Mouse (Mus musculus) hindbrain, embryonic 16.5 days (tissue): ENCODE data around the gene Smurf1. TPM values are rescaled to one million over a fixed set of nuclear protein-coding genes. Genes with fewer than 3 reads are reported as not detected.

Experiments used
- ATAC-seq: fragments of 200-750 bp; cut with Nextera tagmentation; 2 replicates; pipeline ENCODE4 v1.8.0; 2017; ENCODE audit warnings: moderate TSS enrichment, moderate library complexity
- H3K27ac ChIP-seq: fragments of 300-500 bp; sonication (generic); 2 replicates; pipeline ENCODE4 v1.5.1; 2014; ENCODE audit warnings: low read depth, mild to moderate bottlenecking, control low read depth, low read length, moderate library complexity
- H3K27me3 ChIP-seq: fragments of 300-500 bp; sonication (generic); replicated peaks from 2 replicates; pipeline ENCODE4 v1.6.1; 2014; ENCODE audit warnings: low read length; ENCODE audit not compliant: control insufficient read depth, insufficient read depth
- H3K36me3 ChIP-seq: fragments of 300-500 bp; sonication (generic); 2 replicates; pipeline ENCODE4 v1.6.1; 2014; ENCODE audit warnings: mild to moderate bottlenecking, low read length, moderate library complexity, mixed read lengths; ENCODE audit not compliant: control insufficient read depth, insufficient read depth
- H3K4me1 ChIP-seq: fragments of 300-500 bp; sonication (generic); 2 replicates; pipeline ENCODE4 v1.6.1; 2014; ENCODE audit warnings: low read depth, low read length; ENCODE audit not compliant: control insufficient read depth, insufficient read depth
- H3K4me2 ChIP-seq: fragments of 300-500 bp; sonication (generic); 2 replicates; pipeline ENCODE4 v1.6.1; 2014; ENCODE audit warnings: mild to moderate bottlenecking, low read length, control low read depth, moderate library complexity
- H3K4me3 ChIP-seq: fragments of 300-500 bp; sonication (generic); 2 replicates; pipeline ENCODE4 v1.5.1; 2014; ENCODE audit warnings: mild to moderate bottlenecking, low read length, control low read depth, moderate library complexity
- H3K9ac ChIP-seq: fragments of 300-500 bp; sonication (generic); 2 replicates; pipeline ENCODE4 v1.6.1; 2014; ENCODE audit warnings: low read depth, mild to moderate bottlenecking, control low read depth, low read length, moderate library complexity
- H3K9me3 ChIP-seq: fragments of 300-500 bp; sonication (generic); 2 replicates; pipeline ENCODE4 v1.6.1; 2014; ENCODE audit warnings: mild to moderate bottlenecking, low read length, moderate library complexity; ENCODE audit not compliant: control insufficient read depth
- whole genome bisulfite sequencing: fragments of 180-500 bp; shearing (Covaris S2); extraction: QIAGEN DNeasy Blood & Tissue Kit; methylation state at CpG from one replicate; pipeline ENCODE4 v1.1.7; 2014; 5-methylcytosine and 5-hydroxymethylcytosine counted together
- polyA plus RNA-seq: library from polyadenylated mRNA; unstranded; fragments of >200 nt; fragmentation: Nextera tagmentation; extraction: Ambion mirVana; gene quantifications from 2 replicates; pipeline ENCODE4 v1.2.1, GENCODE M21; 2015

Smurf1 gene
- 14.9 and 30.0 TPM in 2 replicates for polyA plus RNA-seq

DNA sequence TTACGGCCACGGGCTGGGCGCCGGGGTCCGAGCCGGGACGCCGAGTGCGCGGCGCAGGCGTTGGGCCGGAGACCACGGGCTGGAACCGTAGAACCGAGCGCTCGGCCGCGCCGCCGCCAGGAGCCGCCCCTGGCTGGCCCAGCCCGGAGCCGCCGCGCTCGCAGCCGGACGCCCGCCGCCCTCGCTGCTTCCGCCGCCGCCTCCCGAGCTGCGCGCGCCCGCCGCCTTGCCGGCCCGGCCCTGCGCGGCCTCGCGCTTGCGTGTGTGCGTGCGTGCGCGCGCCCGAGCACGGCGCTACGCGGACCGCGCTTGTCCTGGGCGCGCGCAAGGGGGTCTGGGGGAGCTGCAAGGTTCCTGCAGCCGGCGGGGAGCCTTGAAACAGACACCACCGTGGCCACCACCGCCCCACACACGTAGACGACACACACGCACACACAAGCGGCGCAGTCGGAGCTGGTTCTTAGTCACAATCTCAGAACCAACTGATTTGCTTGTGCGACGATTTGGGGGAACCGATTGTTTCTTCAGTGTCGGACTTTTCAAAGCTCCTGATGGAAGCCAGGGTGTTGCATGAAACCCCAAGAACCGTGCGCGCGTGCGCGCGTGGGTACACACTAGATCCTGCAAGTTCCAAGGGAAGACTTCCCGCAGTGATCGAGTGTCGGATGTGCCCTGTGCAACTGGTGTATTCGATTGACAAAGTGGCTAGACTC lies at the start of gene Smurf1:
Smurf1 (minus strand) TSS at position 209 of the 713 bp plus-strand sequence.
- Histone ChIP-seq H3K9ac (peak within 1 kb of the TSS; percentile 99), H3K36me3 (no peaks in the 10 kb centered on the region), H3K4me1 (peaks cover 27% of the 10 kb centered on the region), H3K4me2 (peak within 1 kb of the TSS; percentile 66), H3K27ac (peak within 1 kb of the TSS; percentile 88), H3K27me3 (no peaks in the 10 kb centered on the region), H3K4me3 (peak within 1 kb of the TSS; percentile 96), H3K9me3 (no peaks in the 10 kb centered on the region)
- ATAC-seq = peak; percentile 77
- under 1% methylated on average over 74 of the region's 89 CpGs for WGBS

DNA sequence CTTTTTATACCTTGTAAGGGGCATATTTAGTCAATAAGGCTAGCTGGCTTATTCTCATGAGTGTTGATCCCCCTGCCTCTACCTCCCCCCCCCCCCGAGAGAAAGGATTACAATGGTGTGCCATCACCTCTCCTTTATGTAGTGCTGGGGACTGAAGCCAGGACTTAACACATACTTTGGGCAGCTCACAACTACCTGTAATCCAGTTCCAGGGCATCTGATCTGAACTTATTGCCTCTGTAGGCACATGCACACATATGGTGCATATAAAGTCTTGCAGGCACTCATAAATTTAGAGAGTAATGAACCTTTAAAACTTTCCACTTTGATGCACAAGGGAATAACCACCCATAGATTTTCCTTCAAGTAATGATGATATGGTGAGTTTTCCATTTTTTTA lies 48.6 kb upstream of the Smurf1 start:
- no peak overlapping the region for H3K4me2 ChIP-seq
- H3K4me3 ChIP-seq = no peak overlapping the region
- no peaks in the 10 kb centered on the region for H3K27me3 ChIP-seq
- H3K4me1 ChIP-seq = no peaks in the 10 kb centered on the region
- H3K9ac ChIP-seq = no peak overlapping the region
- no peak for ATAC-seq
- no peak overlapping the region for H3K27ac ChIP-seq
- WGBS = 93% methylated on average over 1 of the region's 1 CpGs
- H3K9me3 ChIP-seq = no peaks in the 10 kb centered on the region
- no peaks in the 10 kb centered on the region for H3K36me3 ChIP-seq

DNA sequence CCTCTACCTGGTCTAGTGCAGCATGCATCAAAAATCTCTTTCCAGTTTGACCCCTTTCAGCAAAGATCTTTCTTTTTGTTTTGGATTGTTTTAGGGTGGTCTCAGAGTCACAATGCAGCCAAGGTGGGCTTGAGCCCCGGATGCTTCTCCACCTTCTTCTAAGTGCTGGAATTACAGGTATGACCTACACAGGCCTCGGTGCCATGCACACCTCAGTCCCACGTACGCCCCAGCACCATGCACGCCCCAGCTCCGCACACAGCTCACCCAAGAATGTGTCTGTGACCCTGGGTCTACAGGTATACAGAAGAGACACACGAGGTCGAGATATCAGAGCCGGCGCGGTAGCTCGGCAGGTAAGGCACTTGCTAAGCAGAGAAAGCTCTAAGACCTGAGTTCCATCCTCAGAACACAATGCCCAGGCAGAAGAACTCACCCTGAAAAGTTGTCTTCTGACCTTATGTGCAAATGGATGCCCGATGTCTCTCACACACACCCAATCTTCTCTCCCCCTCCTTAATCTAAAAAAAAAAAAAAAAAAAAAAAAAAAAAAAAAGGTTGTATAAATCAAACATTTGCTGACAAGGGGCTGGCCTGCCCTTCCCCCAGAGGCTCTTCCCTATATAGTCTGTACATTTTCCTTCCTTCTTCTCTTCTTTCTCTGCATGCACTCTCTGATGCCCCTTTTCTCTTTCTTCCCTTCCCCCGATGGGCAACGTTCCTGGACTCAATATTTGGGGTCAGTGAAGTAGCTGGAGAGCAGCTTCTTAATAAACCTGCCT lies 43.4 kb upstream of the Smurf1 start:
- 93% methylated on average over 15 of the region's 15 CpGs for WGBS
- Histone ChIP-seq H3K27me3 (no peaks in the 10 kb centered on the region), H3K4me3 (no peak overlapping the region), H3K9ac (no peak overlapping the region), H3K36me3 (no peaks in the 10 kb centered on the region), H3K4me2 (no peak overlapping the region), H3K27ac (no peak overlapping the region), H3K9me3 (no peaks in the 10 kb centered on the region), H3K4me1 (no peaks in the 10 kb centered on the region)
- ATAC-seq = no peak

DNA sequence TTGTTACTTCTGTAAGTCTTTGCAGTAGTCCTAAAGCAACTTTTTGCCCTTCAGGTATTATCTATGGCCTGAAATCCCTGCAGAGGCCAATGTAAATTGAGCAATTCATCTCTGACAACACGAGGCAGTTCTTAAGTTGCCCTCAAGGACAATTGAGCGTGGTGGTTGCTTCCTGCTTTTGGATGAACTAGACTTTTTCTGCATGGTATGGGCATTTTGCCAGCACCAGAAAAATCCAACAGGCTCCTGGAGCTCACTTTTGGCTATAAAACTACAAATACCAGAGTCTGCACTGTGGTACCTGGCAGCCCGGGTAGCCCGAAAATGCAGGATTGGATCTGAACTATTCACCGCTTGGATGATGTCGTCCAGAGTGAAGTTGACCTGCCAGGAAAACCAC lies 39.9 kb upstream of the Smurf1 start:
- no peaks in the 10 kb centered on the region for H3K27me3 ChIP-seq
- no peaks in the 10 kb centered on the region for H3K4me1 ChIP-seq
- no peak overlapping the region for H3K4me3 ChIP-seq
- no peak overlapping the region for H3K4me2 ChIP-seq
- no peaks in the 10 kb centered on the region for H3K9me3 ChIP-seq
- 86% methylated on average over 6 of the region's 6 CpGs for WGBS
- H3K9ac ChIP-seq = no peak overlapping the region
- H3K27ac ChIP-seq = no peak overlapping the region
- no peak for ATAC-seq
- no peaks in the 10 kb centered on the region for H3K36me3 ChIP-seq

DNA sequence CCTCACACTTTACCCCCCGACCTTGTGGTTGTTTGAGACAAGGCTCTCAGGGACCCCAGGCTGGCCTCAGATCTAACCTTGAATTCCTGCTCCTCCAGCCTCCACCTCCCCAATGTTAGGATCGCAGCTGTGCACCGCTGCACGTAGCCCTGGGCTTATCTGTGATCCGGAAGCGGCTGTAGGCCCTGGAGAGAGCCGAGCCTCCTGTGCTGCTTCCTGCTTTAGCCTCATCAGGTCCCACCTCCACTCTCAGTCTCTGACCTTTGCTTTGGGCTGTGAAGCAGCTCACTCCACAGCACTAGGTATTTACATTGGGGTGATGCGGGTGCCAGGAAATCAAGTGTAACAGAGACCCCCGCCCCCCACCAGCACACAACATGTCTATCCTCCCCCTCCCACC lies 38.8 kb upstream of the Smurf1 start:
- ATAC-seq = no peak

DNA sequence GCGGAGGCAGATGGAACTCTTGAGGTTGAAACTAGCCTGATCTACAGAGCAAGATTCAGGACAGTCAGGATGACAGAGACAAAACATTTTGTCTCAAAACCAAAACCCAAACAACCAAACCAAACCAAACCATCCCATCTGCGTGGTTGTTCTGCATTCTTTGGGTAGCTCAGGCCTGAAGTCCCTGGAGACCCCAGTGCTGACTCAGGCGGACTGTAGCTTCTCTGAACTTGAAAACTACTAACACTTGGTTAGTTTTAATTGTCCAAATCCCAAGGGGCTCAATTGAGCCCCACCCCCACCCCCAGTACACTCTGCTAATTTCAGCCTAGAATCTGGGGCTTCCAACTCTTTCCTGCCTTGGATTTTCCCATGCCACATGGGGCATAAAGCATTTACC lies 37.7 kb upstream of the Smurf1 start:
- ATAC-seq = no peak
- no peak overlapping the region for H3K4me2 ChIP-seq
- H3K36me3 ChIP-seq = no peaks in the 10 kb centered on the region
- no peaks in the 10 kb centered on the region for H3K27me3 ChIP-seq
- H3K27ac ChIP-seq = no peak overlapping the region
- 82% methylated on average over 3 of the region's 3 CpGs for WGBS
- H3K9ac ChIP-seq = no peak overlapping the region
- no peak overlapping the region for H3K4me3 ChIP-seq
- H3K4me1 ChIP-seq = no peaks in the 10 kb centered on the region
- H3K9me3 ChIP-seq = no peaks in the 10 kb centered on the region

More for the DNA sequence above, 38.8 kb upstream of the Smurf1 start:
- Histone ChIP-seq H3K9ac (no peak overlapping the region), H3K36me3 (no peaks in the 10 kb centered on the region), H3K4me3 (no peak overlapping the region), H3K4me2 (no peak overlapping the region), H3K4me1 (no peaks in the 10 kb centered on the region), H3K9me3 (no peaks in the 10 kb centered on the region), H3K27ac (no peak overlapping the region), H3K27me3 (no peaks in the 10 kb centered on the region)
- 86% methylated on average over 9 of the region's 9 CpGs for WGBS

DNA sequence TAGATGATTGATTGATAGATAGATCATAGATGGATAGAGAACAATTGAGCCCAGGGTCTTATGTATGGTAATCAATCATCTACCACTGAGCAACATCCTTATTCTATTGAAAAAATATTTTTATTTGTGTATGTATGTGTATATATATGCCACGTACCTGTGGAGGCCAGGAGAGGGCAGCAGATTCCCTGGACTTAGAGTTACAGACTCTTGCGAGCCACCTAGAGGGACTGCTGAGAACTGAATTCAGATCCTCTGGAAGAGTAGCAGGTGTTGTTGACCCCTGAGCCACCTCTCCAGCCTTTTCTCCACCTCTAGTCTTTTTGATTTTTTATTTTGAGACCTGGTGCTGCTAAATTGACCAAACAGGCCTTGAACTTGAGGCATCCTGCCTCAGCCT lies 32.8 kb upstream of the Smurf1 start:
- ATAC-seq = no peak
- no peaks in the 10 kb centered on the region for H3K9me3 ChIP-seq
- 18% methylated on average over 2 of the region's 2 CpGs for WGBS
- H3K36me3 ChIP-seq = no peaks in the 10 kb centered on the region
- no peaks in the 10 kb centered on the region for H3K4me1 ChIP-seq
- no peak overlapping the region for H3K4me2 ChIP-seq
- H3K9ac ChIP-seq = no peak overlapping the region
- H3K27ac ChIP-seq = no peak overlapping the region
- H3K27me3 ChIP-seq = no peaks in the 10 kb centered on the region
- no peak overlapping the region for H3K4me3 ChIP-seq

DNA sequence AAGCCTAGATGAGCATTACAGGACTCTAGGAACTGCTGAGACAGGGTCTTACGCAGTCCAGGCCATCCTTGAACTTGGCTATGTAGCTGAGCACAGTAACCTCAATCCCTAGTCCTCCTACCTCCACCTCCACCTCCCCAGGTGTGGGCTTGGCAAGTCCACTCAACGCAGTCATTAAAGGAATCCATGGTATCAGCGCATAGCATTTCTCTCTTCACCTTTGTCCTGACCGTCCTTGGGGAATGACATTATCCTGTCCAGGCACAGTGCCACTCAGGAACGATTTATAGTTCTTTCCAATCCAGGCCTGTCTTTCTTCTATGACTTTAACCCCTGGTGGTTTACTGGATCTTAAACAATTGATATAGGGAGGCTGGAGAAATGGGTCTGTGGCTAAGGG lies 24.8 kb upstream of the Smurf1 start:
- Histone ChIP-seq H3K4me1 (no peaks in the 10 kb centered on the region), H3K27me3 (no peaks in the 10 kb centered on the region), H3K9me3 (no peaks in the 10 kb centered on the region), H3K9ac (no peak overlapping the region), H3K36me3 (no peaks in the 10 kb centered on the region), H3K4me3 (no peak overlapping the region), H3K4me2 (no peak overlapping the region), H3K27ac (no peak overlapping the region)
- no peak for ATAC-seq
- 81% methylated on average over 5 of the region's 5 CpGs for WGBS

DNA sequence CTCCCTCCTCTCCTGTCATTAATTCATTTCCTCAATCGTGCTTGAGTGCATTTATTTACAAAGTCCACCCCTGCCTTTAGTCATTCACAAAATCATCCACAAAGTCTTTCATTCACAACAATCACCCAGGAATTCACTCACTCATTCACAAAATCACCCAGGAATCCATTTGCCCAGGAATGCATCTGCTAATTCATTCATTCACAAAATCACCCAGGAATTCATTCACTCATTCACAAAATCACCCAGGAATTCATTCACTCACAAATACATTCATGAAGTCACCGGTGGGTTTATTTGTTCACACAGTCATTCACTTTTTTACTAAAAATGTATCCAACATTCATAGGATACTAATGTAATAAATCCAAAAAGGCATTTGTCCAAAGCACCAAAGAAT lies 24.4 kb upstream of the Smurf1 start:
- 44% methylated on average over 2 of the region's 2 CpGs for WGBS

More for the DNA sequence above, 24.4 kb upstream of the Smurf1 start:
- no peak overlapping the region for H3K4me3 ChIP-seq
- H3K27me3 ChIP-seq = no peaks in the 10 kb centered on the region
- no peak overlapping the region for H3K9ac ChIP-seq
- no peaks in the 10 kb centered on the region for H3K4me1 ChIP-seq
- H3K4me2 ChIP-seq = no peak overlapping the region
- H3K27ac ChIP-seq = no peak overlapping the region
- ATAC-seq = no peak
- no peaks in the 10 kb centered on the region for H3K9me3 ChIP-seq
- no peaks in the 10 kb centered on the region for H3K36me3 ChIP-seq
